Mouse (Mus musculus): Measurements from ENCODE around the gene Klf13.

Gene Klf13

DNA sequence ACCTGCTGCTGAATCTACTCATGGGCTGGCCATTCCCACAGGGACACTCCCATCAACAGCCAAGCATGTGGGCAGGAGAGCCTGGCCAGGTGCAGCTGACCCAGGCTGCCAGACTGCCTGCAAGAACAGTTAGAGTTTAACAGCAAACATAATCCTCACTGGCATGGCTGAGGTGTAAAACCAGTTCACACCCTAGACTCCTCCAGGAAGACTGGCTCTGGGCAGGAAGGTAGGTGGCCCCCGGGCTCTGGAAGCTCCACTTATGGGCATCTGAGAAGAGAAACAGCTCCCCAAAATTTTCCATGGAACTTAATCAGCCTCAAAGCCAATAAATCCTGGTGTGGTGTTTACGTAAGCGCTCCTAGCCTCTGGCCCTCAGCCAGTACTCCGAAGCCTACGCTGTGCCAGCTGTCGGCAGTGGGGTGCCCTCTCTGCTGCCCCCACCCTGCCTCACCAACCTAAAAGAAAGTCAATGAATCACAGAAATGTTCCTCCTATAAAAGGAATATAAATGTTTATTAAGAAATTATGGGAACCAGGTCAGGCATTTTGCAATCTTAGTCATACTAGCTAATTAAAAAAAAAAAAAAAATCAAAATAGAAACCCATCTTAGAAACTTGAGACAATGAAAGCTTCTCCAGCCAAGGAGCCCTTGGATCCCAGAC, 13.8 kb downstream of the Klf13 start:
- no peak for DNase-seq

DNA sequence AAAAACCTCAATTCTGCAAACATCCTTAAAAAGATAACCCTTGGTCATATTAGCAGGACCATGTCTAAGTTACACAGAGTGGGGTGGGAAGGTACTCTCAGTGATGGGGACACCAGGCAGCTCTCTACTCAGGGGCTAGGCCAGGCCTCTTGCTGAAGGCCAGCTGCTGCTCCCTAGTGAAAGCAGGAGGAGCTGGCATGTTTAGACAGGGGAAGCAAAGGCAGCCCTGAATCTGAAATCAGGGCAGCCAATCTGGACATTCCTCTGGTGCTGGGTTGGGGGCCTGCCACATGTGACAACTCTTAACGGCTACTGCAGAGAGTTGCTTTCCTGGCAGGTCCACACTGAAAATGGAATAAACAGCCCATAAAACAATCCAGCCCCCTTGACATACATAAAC, 14.6 kb downstream of the Klf13 start:
- DNase-seq, result no peak

DNA sequence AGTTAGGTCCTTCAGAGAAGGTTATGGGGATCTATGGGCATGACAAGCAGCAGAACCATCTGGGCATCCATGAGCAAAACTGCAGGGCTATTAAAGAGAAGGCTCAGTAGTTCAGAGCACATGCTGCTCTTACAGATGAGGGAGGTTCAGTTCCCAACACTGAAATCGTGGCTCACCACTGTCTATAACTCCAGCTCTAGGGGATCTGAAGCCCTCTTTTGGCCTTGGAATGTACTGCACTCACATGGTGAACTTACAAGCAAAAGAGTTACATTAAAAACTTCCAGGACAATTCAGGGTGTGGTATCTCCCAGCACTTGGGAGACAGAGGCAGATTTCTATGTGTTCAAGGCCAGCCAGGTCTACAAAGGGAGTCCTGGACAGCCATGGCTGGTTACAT, 15.7 kb downstream of the Klf13 start:
- DNase-seq, result no peak

GRCm38 (mm10) chr7:63922571-63922970, 16.1 kb downstream of the Klf13 start:
- no peak for DNase-seq

GRCm38 (mm10) chr7:63921909-63922562, 16.7 kb downstream of the Klf13 start:
- no peak for DNase-seq

- DNase-seq, result no peak
Measured at GRCm38 (mm10) chr7:63918771-63919768, 19.6 kb downstream of the Klf13 start.

DNA sequence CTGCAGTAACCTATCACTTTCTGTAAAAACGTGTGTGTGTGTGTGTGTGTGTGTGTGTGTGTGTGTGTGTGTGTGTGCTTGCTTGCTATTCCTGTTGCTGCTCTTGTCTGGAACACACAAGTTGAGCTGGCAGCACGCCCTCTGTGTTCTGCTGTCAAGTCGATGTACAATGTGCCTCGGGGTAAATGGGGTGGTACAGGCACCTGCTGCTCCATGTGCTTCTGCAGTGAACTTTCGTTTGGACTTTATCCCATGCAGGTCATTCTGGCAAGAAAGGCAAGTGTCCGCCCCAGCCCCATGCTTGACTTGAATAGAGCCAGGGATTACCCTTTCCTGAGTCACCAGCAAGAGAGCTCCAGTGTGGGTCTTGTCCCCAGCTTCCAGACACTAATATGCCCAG, 21.0 kb downstream of the Klf13 start:
- DNase-seq, result no peak

DNA sequence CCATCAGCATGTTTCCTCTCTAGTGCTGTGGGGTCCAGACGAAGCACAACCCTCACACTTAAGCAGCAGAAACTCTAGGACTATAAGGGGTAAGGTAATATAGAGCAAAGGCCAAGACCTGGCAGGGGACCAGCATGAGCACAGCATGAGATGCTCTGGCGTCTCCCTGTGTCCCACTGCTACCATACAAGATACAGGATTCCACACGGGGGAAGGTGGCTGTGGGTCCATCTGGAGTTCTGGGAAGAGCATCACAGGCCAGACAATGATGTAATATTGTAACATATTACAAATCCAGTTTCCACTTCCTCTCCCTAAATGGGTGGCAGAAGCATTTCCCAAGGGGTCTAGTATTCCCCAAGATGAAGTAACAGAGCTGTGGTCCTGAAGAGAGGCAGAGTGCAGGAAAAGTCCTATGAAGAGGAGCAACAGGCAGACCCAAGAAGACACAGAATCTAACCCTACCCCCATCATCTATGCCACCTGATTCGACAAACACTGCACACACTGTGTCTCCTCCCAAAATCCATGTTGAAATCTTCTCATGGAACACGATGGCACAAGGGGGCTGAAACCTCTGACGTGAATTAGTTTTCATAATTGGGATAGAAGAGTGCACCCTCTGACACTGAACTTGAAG, 22.3 kb downstream of the Klf13 start, which contains the start of gene E030018B13Rik:
E030018B13Rik (plus strand) TSS at position 590 of the 640 bp plus-strand sequence.
- no peak for DNase-seq

- DNase-seq, result no peak
Measured at GRCm38 (mm10) chr7:63914891-63915290, 23.8 kb downstream of the Klf13 start.

DNA sequence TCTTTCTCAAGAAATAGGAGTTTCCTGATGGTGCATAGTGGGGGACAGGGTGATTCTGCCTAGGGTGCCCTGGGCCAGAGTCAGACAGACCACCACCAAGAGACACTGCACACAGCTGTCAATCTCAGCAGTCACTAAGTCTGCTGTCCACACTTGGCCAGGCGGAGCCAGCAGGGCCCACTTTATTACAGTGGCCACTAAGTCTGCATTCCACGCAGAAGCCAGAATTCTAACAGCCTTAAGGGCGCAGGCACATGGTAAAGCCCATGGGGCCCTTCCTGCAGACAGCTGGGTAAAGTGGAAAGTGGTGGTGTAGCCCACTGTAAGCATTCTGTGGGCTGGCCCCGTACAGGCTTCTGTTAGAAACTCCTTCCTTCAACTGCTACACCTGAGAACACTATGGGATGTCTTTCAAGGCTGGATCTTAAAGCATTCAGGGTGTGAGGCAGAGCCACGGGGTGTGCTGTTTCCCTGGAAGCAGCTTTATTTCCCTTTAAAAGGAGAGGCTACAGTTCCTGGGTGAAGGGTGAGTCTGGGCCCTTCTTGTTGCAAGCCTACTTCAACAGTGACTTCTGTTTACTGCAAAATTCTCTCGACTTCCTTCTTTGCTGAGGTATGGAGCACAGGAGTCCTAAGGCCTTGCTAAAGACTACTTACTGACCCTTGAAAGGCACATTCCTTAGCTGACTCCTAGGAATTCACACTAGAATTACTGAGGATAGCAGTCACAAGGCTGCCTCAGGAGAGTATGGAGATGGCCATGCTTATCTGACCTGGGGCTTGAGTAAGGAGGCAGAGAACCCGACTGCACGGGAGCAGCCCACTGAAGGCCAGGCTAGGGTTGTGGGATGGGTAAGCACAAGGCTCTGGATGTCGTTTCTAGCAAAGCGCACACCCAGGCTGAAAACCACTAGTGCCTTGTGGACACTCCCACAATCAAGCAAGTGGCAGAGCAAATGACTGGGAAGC, 24.7 kb downstream of the Klf13 start:
- DNase-seq, result no peak

DNA sequence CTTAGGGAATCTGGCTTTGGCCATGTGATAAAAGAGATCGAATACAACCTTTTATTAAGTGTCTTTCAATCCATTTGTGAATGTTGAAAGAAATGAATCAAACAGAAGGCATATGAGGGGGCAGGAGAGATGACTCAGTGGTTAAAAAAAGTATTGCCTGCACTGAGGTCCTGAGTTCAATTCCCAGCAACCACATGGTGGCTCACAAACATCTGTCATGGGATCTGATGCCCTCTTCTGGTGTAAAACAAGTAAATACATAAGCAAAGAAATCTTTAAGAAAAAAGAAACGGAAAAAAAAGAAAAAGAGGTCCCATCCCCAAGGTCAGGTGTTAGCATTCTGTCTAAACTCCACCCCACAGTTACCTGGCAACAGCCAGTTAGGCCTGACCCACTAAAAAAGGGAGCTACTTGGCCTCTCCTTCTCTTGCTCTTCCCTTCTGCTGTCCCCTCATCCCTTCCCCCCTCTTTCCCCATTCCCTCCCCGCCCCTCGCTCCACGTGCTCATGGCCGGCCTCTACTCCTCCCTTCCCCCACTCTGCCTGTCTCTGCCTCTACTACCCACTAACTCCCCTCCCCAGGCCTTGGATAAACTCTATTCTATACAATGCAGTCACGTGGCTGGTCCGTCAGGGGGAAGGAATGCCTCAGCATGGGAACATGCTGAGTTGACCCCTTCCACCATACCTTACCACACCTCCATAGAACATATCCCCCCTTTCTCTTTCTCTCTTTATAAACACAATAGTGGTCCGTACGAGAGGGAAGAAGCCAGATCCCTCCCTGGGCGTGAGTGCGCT, 25.6 kb downstream of the Klf13 start:
- no peak for DNase-seq

- DNase-seq, result no peak
Measured at GRCm38 (mm10) chr7:63912234-63912810, 26.4 kb downstream of the Klf13 start.

DNA sequence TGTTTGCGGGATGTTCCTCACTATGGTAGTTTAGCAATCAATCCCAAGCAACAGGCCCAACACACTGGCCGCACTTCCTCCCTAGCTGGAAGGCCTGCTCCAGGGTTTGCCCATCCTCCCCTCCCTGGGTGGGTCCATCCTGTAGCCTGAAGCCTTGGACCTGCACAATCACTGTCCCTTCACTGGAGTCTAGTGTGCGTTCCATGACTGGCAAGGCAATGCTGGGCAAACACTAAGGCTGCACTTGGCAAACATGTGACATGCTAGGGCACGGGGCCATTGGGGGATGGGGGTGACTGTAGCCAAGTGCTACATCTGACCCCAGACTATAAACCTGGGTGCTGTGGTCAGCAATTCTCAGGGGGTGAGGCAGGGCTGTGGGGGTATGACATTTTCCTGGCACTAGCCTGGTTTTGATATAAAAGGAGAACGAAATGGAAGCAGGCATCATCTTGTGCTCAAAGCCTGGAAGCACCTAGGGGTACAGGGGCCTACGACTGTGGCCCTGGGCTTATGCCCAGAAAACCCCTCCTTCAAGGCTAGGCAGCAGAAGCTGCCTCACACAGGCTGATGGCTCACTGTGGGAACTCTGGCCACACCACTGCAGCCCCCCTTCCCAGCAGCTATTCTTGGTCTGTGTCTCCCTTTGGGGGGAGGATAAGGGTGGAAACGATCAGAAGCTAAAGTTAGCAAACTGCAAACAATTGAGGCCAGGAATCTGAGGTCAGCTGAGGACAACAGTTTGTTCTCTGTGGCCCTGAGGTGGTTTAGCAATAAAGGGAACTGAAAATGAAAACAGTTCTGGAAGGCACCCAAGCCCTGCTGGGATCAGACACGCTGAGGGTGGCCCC, 27.1 kb downstream of the Klf13 start:
- DNase-seq, result no peak

DNA sequence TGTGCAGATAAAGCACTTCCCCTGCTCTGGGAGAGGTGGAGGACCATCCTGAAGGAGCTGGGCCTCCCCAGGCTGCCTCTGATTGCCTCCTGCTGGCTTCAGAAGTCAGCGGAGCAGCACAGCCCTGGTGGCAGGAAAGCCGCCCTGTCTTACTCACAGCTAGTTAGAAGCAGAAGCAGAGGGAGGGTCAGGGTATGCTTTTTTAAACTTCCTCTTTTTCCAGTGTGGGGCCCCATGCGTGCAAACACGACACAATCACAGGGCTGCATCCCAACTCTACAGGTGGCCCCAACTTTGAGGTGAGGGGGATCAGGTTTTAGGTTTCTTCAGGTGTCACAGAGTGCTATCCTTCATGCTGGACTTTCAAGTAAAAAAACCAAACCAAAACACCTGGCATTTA, 27.8 kb downstream of the Klf13 start:
- DNase-seq, result no peak

- DNase-seq, result no peak
Measured at GRCm38 (mm10) chr7:63910225-63910624, 28.5 kb downstream of the Klf13 start.

- DNase-seq, result no peak
Measured at GRCm38 (mm10) chr7:63908496-63909285, 30.0 kb downstream of the Klf13 start.

GRCm38 (mm10) chr7:63907778-63908495, 30.8 kb downstream of the Klf13 start:
- DNase-seq, result no peak

- no peak for DNase-seq
Measured at GRCm38 (mm10) chr7:63905642-63906041, 33.1 kb downstream of the Klf13 start.

Measured in thymus, postnatal 25 days (tissue).